Mouse (Mus musculus) lung, postnatal 0 days (tissue): ENCODE measurements around the gene Dffb.

ENCODE experiments used
- CTCF ChIP-seq: IDR thresholded peaks from 2 replicates; pipeline ENCODE4 v1.5.1; 2016; ENCODE audit warnings: antibody characterized with exemption, mild to moderate bottlenecking
- EP300 ChIP-seq: IDR thresholded peaks from 2 replicates; pipeline ENCODE4 v1.6.1; 2016; ENCODE audit warnings: antibody characterized with exemption, mild to moderate bottlenecking, control low read depth

GRCm38 (mm10) chr4:153966651-153967050 lies 8.3 kb downstream of the Dffb start:
- no peak for TF ChIP-seq CTCF
- no peak for TF ChIP-seq EP300
